Mouse (Mus musculus) spleen, postnatal 10 days (tissue): ENCODE measurements at regions not wholly inside any gene's neighbourhood (a gene's known extent, or its start where the extent isn't known, plus 50 kb on each side); places are given as distances from the start of the nearest gene placed in this dataset.
"Not testable (repeated sequence)": the region's sequence is repeated elsewhere in the genome, so short reads cannot be mapped to it uniquely, and the experiment has no call there.

Experiments
- DNase-seq, 2 experiments: peaks; one replicate each; pipeline ENCODE4 v3.0.0; 2021 to 2022; ENCODE audit warnings: low spot score in 2 of 2

- DNase-seq = no peak
Measured at GRCm38 (mm10) chr4:35343751-35344150, 117.8 kb upstream of the C9orf72 start.

DNA sequence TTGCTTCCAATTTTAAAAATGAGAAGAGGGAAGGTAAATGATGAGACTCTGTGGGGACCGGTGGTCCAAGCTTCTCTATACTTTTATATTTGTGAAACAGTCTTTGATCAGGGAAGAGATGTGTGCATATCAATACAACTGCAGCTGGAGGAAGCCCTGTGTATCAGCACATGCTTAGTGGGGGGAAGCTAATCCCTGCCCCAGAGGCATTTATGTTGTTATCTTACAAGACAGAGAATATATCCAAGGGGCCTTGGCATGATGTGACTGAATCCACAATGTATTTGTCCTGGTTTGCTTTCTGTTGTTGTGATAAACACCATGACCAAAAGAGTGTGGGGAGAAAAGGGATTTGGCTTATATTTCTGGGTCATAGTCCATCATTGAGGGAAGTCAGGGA, 105.2 kb upstream of the C9orf72 start:
- DNase-seq = no peak

DNA sequence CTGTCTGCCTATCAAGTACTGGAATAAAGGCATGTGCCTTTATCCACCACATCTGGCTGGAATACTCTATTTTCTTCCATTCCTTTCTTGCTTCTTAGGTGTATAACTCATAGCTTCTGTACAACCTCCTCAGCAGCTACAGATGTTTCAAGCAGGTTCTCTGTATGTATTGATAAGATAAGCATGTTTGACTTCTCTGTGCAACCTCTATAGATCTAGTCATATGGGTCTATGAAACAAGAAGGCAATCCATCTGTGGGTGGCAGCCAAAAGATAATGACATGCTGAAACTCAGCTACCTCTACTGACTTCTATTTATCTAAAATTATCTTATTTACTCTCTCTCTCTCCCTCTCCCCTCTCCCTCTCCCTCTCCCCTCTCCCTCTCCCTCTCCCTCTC, 99.3 kb upstream of the C9orf72 start:
- DNase-seq = no peak

DNA sequence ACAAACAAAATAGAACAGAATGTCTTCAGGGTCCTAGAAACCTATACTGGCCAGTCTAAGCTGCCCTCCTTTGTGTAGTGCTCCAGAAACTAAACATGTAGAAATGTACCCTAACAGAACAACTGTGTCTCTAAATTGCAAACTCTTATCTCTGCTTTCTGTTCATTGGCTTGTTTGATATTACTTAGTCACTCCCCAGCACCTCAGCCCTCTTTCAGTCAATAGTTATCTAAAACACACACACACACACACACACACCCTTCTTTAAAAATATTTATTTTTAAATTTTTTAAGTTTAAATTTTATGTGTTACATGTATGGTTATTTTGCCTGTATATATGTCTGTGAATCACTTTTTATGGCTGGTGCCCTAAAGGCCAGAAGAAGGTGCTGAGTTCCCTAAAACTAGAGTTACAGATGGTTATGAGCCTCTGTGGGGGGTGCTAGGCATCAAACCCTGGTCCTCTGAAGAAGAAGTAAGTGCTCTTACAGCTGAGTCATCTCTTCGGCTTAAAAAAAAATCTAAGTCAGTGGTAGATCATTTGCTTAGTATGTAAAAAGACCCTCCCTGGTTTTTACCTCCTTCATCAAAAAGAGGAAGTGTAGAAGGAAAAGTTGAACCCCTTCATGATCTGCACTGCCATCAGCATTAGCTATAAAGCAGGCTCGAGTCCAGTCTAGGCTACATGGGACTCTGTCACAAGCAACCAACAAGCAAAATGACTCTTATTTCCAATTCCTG, 96.6 kb upstream of the C9orf72 start:
- DNase-seq = no peak

- peak in 1 of 2 experiments; percentile 49 for DNase-seq
Measured at GRCm38 (mm10) chr4:35310396-35310977, 84.5 kb upstream of the C9orf72 start.

GRCm38 (mm10) chr4:35308221-35308620, 82.2 kb upstream of the C9orf72 start:
- no peak for DNase-seq

- DNase-seq = no peak
Measured at GRCm38 (mm10) chr4:35305210-35305609, 79.2 kb upstream of the C9orf72 start.

- no peak for DNase-seq
Measured at GRCm38 (mm10) chr4:35300848-35301247, 74.9 kb upstream of the C9orf72 start.

DNA sequence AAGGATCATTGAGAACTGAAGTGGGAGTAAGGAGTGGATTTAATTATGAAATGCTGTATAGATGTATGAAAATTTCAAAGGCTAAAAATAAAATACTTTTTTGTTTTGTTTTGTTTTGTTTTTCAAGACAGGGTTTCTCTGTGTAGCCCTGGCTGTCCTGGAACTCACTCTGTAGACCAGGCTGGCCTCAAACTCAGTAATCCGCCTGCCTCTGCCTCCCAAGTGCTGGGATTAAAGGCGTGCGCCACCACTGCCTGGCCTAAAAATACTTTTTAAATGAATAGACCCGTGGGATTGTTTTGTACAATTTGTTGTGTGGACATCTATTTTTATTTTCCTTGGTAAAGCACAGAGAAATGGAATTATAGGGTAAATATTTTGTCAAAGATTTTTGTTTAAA, 74.4 kb upstream of the C9orf72 start:
- not testable (repeated sequence) for DNase-seq

- no peak for DNase-seq
Measured at GRCm38 (mm10) chr4:35284611-35285010, 58.6 kb upstream of the C9orf72 start.
